Mouse (Mus musculus): ENCODE data around the gene Ppp2r2d.

Ppp2r2d gene

GRCm38 (mm10) chr7:138863950-138864572, 18.2 kb downstream of the Ppp2r2d start:
- DNase-seq (ENCODE audit: low spot score in 2 of 2), result no peak

- DNase-seq (ENCODE audit: low spot score in 2 of 2), result no peak
Observed at GRCm38 (mm10) chr7:138864776-138865175, 18.9 kb downstream of the Ppp2r2d start.

- DNase-seq (ENCODE audit: low spot score in 2 of 2), result no peak
Observed at GRCm38 (mm10) chr7:138867286-138867685, 21.4 kb downstream of the Ppp2r2d start.

GRCm38 (mm10) chr7:138868316-138868715, 22.4 kb downstream of the Ppp2r2d start:
- no peak for DNase-seq (ENCODE audit: low spot score in 2 of 2)

- DNase-seq (ENCODE audit: low spot score in 2 of 2), result no peak
Observed at GRCm38 (mm10) chr7:138872956-138873355, 27.1 kb downstream of the Ppp2r2d start.

- no peak for DNase-seq (ENCODE audit: low spot score in 2 of 2)
Observed at GRCm38 (mm10) chr7:138875031-138875430, 29.2 kb downstream of the Ppp2r2d start.

- DNase-seq (ENCODE audit: low spot score in 2 of 2), result no peak
Observed at GRCm38 (mm10) chr7:138883724-138884123, 37.8 kb downstream of the Ppp2r2d start.

- DNase-seq (ENCODE audit: low spot score in 2 of 2), result no peak
Observed at GRCm38 (mm10) chr7:138885365-138886289, 39.7 kb downstream of the Ppp2r2d start.

GRCm38 (mm10) chr7:138898122-138898521, 52.2 kb downstream of the Ppp2r2d start:
- no peak for DNase-seq (ENCODE audit: low spot score in 2 of 2)

- DNase-seq (ENCODE audit: low spot score in 2 of 2), result no peak
Observed at GRCm38 (mm10) chr7:138898743-138899142, 52.9 kb downstream of the Ppp2r2d start.

GRCm38 (mm10) chr7:138903886-138904435, 58.1 kb downstream of the Ppp2r2d start:
- DNase-seq (ENCODE audit: low spot score in 2 of 2), result no peak

- DNase-seq (ENCODE audit: low spot score in 2 of 2), result no peak
Observed at GRCm38 (mm10) chr7:138906441-138906840, 60.6 kb downstream of the Ppp2r2d start.

- DNase-seq (ENCODE audit: low spot score in 2 of 2), result peak; percentile 66 to 76
Observed at GRCm38 (mm10) chr7:138907043-138907442, 61.2 kb downstream of the Ppp2r2d start.

- DNase-seq (ENCODE audit: low spot score in 2 of 2), result no peak
Observed at GRCm38 (mm10) chr7:138907976-138908375, 62.1 kb downstream of the Ppp2r2d start.

- DNase-seq (ENCODE audit: low spot score in 2 of 2), result no peak
Observed at GRCm38 (mm10) chr7:138908768-138909276, 62.9 kb downstream of the Ppp2r2d start.

- peak; percentile 90 for DNase-seq (ENCODE audit: low spot score in 2 of 2)
Observed at GRCm38 (mm10) chr7:138909277-138910192, 63.7 kb downstream of the Ppp2r2d start, which contains the start of gene Bnip3. Gene Bnip3 (minus strand): TSS chr7:138909519.

GRCm38 (mm10) chr7:138910193-138910562, 64.3 kb downstream of the Ppp2r2d start:
- no peak for DNase-seq (ENCODE audit: low spot score in 2 of 2)

- no peak for DNase-seq (ENCODE audit: low spot score in 2 of 2)
Observed at GRCm38 (mm10) chr7:138913616-138914015, 67.7 kb downstream of the Ppp2r2d start.

- peak; percentile 93 to 95 for DNase-seq (ENCODE audit: low spot score in 2 of 2)
Observed at GRCm38 (mm10) chr7:138919156-138919944, 73.5 kb downstream of the Ppp2r2d start.

GRCm38 (mm10) chr7:138921611-138922010, 75.7 kb downstream of the Ppp2r2d start:
- DNase-seq (ENCODE audit: low spot score in 2 of 2), result no peak
